ENCODE assay signal across 33 mouse cellular contexts in the genomic region with DNA sequence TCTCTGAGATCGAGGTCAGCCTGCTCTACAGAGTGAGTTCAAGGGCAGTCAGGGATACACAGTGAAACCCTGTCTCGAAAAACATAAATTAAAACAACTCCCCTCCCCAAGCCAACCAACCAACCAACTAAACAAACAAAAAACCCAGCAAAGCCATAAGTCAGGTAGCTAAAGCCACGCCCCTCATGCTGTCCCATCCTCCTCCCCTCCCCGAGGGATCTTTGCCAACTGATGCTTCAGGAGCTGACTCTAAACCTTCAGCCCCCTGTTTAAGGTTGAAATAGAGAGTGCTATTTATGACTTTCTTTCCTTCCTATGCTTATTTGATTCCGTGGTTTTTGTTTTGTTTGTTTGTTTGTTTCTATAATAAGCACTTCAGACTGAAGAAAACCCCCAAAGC. TPM values are rescaled to one million over a fixed set of nuclear protein-coding genes. Genes with fewer than 3 reads are reported as not detected.
DNase-seq lines count a peak whose midpoint lies in the region; ATAC-seq and TF ChIP-seq lines count a peak whose summit lies in the region.
"Had no signal": no experiment of that assay in that cellular context is flagged by ENCODE, and none has a peak within 500 bp of the region (broad histone marks: within the 10 kb centered on the region; RNA-seq: fewer than 3 reads in every experiment).

No protein-coding gene starts in this region.

- H3K9me3 ChIP-seq in hindbrain, embryonic 13.5 days = 0 out of 2 replicates have a peak, but pooled peaks cover 6% of the 10 kb centered on the region
- peaks cover 14% of the 10 kb centered on the region; the same call in 1 of the 2 replicates for H3K9me3 ChIP-seq in hindbrain, embryonic 10.5 days
- H3K9me3 ChIP-seq in midbrain, postnatal 0 days (ENCODE audit: low read length) = no peaks in the 10 kb centered on the region
- no peaks in the 10 kb centered on the region for H3K9me3 ChIP-seq in midbrain, embryonic 13.5 days
- H3K9me3 ChIP-seq: forebrain, embryonic 10.5 days; forebrain, embryonic 13.5 days had no signal

- no peak for ATAC-seq in hindbrain, embryonic 13.5 days (ENCODE audit: low FRiP score)
- ATAC-seq in midbrain, postnatal 0 days (ENCODE audit: low FRiP score) = no peak
- ATAC-seq in midbrain, embryonic 13.5 days = no peak
- ATAC-seq: CD4-positive, CD25-positive, alpha-beta regulatory T cell, adult 4 months; forebrain, embryonic 13.5 days; forebrain, embryonic 16.5 days; intestine, postnatal 0 days had no signal

- H3K27ac ChIP-seq in hindbrain, embryonic 13.5 days = peak overlapping the region; percentile 91; the same call in 1 of the 2 replicates
- no peak overlapping the region for H3K27ac ChIP-seq in hindbrain, embryonic 10.5 days
- 0 out of 2 replicates have a peak overlapping the region, but pooled peaks have one; percentile 94 for H3K27ac ChIP-seq in midbrain, postnatal 0 days (ENCODE audit: low read depth, low read length)
- H3K27ac ChIP-seq in midbrain, embryonic 13.5 days = no peak overlapping the region
- H3K27ac ChIP-seq: forebrain, embryonic 10.5 days; heart, adult 2 months; heart, embryonic 10.5 days; heart, embryonic 13.5 days; hindbrain, embryonic 12.5 days had no signal

- TF ChIP-seq CTCF in midbrain, postnatal 0 days (IDR thresholded peaks at IDR 0.05) = no peak

- H3K4me1 ChIP-seq in hindbrain, embryonic 13.5 days (replicated peaks) = peaks cover 51% of the 10 kb centered on the region
- H3K4me1 ChIP-seq in hindbrain, embryonic 10.5 days (replicated peaks) = peaks cover 24% of the 10 kb centered on the region
- peaks cover 21% of the 10 kb centered on the region for H3K4me1 ChIP-seq in midbrain, postnatal 0 days (ENCODE audit: insufficient read depth, low read length)
- H3K4me1 ChIP-seq in midbrain, embryonic 13.5 days (replicated peaks) = peaks cover 40% of the 10 kb centered on the region

- H3K36me3 ChIP-seq in hindbrain, embryonic 13.5 days = peaks cover 43% of the 10 kb centered on the region
- peaks cover 98% of the 10 kb centered on the region for H3K36me3 ChIP-seq in hindbrain, embryonic 10.5 days
- peaks cover 22% of the 10 kb centered on the region for H3K36me3 ChIP-seq in midbrain, postnatal 0 days (ENCODE audit: insufficient read depth, low read length)
- peaks cover 57% of the 10 kb centered on the region for H3K36me3 ChIP-seq in midbrain, embryonic 13.5 days

- no peak overlapping the region for H3K4me3 ChIP-seq in hindbrain, embryonic 13.5 days
- no peak overlapping the region for H3K4me3 ChIP-seq in hindbrain, embryonic 10.5 days
- H3K4me3 ChIP-seq in midbrain, postnatal 0 days (ENCODE audit: low read depth, low read length) = no peak overlapping the region
- H3K4me3 ChIP-seq in midbrain, embryonic 13.5 days (replicated peaks) = no peak overlapping the region
- H3K4me3 ChIP-seq: forebrain, embryonic 10.5 days; forebrain, embryonic 13.5 days; heart, adult 2 months; heart, embryonic 10.5 days; heart, embryonic 13.5 days; hindbrain, embryonic 12.5 days had no signal

- WGBS in hindbrain, embryonic 13.5 days = 94% methylated on average over 5 of the region's 5 CpGs
- WGBS in hindbrain, embryonic 10.5 days = 91% methylated on average over 5 of the region's 5 CpGs
- WGBS in midbrain, postnatal 0 days = 93% methylated on average over 5 of the region's 5 CpGs
- 94% methylated on average over 5 of the region's 5 CpGs for WGBS in midbrain, embryonic 13.5 days

- H3K9ac ChIP-seq in hindbrain, embryonic 13.5 days = no peak overlapping the region
- H3K9ac ChIP-seq in midbrain, postnatal 0 days (replicated peaks; ENCODE audit: low read length, poor library complexity, severe bottlenecking) = no peak overlapping the region
- H3K9ac ChIP-seq in midbrain, embryonic 13.5 days (replicated peaks) = no peak overlapping the region
- H3K9ac ChIP-seq: forebrain, embryonic 13.5 days; heart, embryonic 13.5 days; hindbrain, embryonic 12.5 days had no signal

- peak; percentile 57 to 68 for DNase-seq in cerebellum, postnatal 10 days
- no peak for DNase-seq in cerebellum, postnatal 4 days (ENCODE audit: low spot score in 2 of 2)
- DNase-seq in hindbrain, embryonic 10.5 days (ENCODE audit: low spot score) = no peak
- DNase-seq in midbrain, postnatal 0 days (ENCODE audit: low spot score) = no peak
- DNase-seq: adrenal gland, adult 2 months; adrenal gland, postnatal 14 days; cerebellum, adult 8-10 months; gastrocnemius, postnatal 10 days; gastrocnemius, postnatal 36 days; heart, adult 2 months; heart, postnatal 14 days; heart, postnatal 4 days; kidney, adult 2 months had no signal

- no peaks in the 10 kb centered on the region for H3K27me3 ChIP-seq in hindbrain, embryonic 13.5 days
- H3K27me3 ChIP-seq in hindbrain, embryonic 10.5 days (ENCODE audit: insufficient read depth, poor library complexity, severe bottlenecking) = no peaks in the 10 kb centered on the region
- no peaks in the 10 kb centered on the region for H3K27me3 ChIP-seq in midbrain, postnatal 0 days (ENCODE audit: insufficient read depth, low read length)
- no peaks in the 10 kb centered on the region for H3K27me3 ChIP-seq in midbrain, embryonic 13.5 days
- H3K27me3 ChIP-seq: forebrain, embryonic 13.5 days; heart, embryonic 13.5 days; hindbrain, embryonic 12.5 days had no signal

- no peak overlapping the region for H3K4me2 ChIP-seq in hindbrain, embryonic 13.5 days
- H3K4me2 ChIP-seq in midbrain, postnatal 0 days (ENCODE audit: low read depth, low read length, poor library complexity, severe bottlenecking) = no peak overlapping the region
- H3K4me2 ChIP-seq in midbrain, embryonic 13.5 days (replicated peaks) = no peak overlapping the region
- H3K4me2 ChIP-seq: forebrain, embryonic 13.5 days; heart, embryonic 13.5 days; hindbrain, embryonic 12.5 days had no signal

RNA-seq across cellular contexts. Expression of gene Soga1, which starts 32.1 kb away (rescaled TPM):
- polyA plus RNA-seq in hindbrain, embryonic 13.5 days (2015; fragmentation: Nextera tagmentation; extraction: Ambion mirVana) = 6.2 and 6.4 TPM in 2 replicates
- polyA plus RNA-seq in hindbrain, embryonic 10.5 days (2016; fragmentation: Nextera tagmentation; extraction: Ambion mirVana) = 3.7 and 4.0 TPM in 2 replicates
- total RNA-seq in midbrain, postnatal 0 days (2014; rRNA removed) = 122 and 132 TPM in 2 replicates
- polyA plus RNA-seq in midbrain, postnatal 0 days (2015; fragmentation: Nextera tagmentation; extraction: Ambion mirVana) = 2.8 and 3.9 TPM in 2 replicates
- 6.2 and 6.4 TPM in 2 replicates for polyA plus RNA-seq in midbrain, embryonic 13.5 days (2015; fragmentation: Nextera tagmentation; extraction: Ambion mirVana)

RNA-seq across cellular contexts. Expression of gene Tldc2, which starts 39.9 kb away (rescaled TPM):
- polyA plus RNA-seq in hindbrain, embryonic 13.5 days (2015; fragmentation: Nextera tagmentation; extraction: Ambion mirVana) = not detected in 2 replicates
- polyA plus RNA-seq in hindbrain, embryonic 10.5 days (2016; fragmentation: Nextera tagmentation; extraction: Ambion mirVana) = not detected in 2 replicates
- total RNA-seq in midbrain, postnatal 0 days (2014; rRNA removed) = not detected in 2 replicates
- polyA plus RNA-seq in midbrain, postnatal 0 days (2015; fragmentation: Nextera tagmentation; extraction: Ambion mirVana) = not detected in 2 replicates
- not detected in 2 replicates for polyA plus RNA-seq in midbrain, embryonic 13.5 days (2015; fragmentation: Nextera tagmentation; extraction: Ambion mirVana)
- total RNA-seq: adrenal gland, adult 2 months; adrenal gland, postnatal 14 days; adrenal gland, postnatal 4 days; gastrocnemius, adult 18-20 months; gastrocnemius, postnatal 10 days; gastrocnemius, postnatal 36 days; granulocyte monocyte progenitor cell, adult 5-6 weeks; heart, adult 2 months; heart, postnatal 14 days; heart, postnatal 4 days; MEL had no signal
- polyA plus RNA-seq: brain, embryonic 14.5 days; C2C12; CD4-positive, CD25-positive, alpha-beta regulatory T cell, adult 4 months; embryonic facial prominence, embryonic 11.5 days; embryonic facial prominence, embryonic 14.5 days; forebrain, embryonic 10.5 days; forebrain, embryonic 13.5 days; forebrain, embryonic 16.5 days; heart, adult 2 months; heart, embryonic 10.5 days; heart, embryonic 13.5 days; heart, embryonic 16.5 days; hindbrain, embryonic 12.5 days; intestine, embryonic 14.5 days; intestine, postnatal 0 days had no signal

RNA-seq across cellular contexts. Expression of gene Dsn1, which starts 40.0 kb away (rescaled TPM):
- 12.3 and 13.2 TPM in 2 replicates for polyA plus RNA-seq in hindbrain, embryonic 13.5 days (2015; fragmentation: Nextera tagmentation; extraction: Ambion mirVana)
- polyA plus RNA-seq in hindbrain, embryonic 10.5 days (2016; fragmentation: Nextera tagmentation; extraction: Ambion mirVana) = 44.1 and 51.2 TPM in 2 replicates
- 5.3 and 8.8 TPM in 2 replicates for total RNA-seq in midbrain, postnatal 0 days (2014; rRNA removed)
- 7.2 and 7.8 TPM in 2 replicates for polyA plus RNA-seq in midbrain, postnatal 0 days (2015; fragmentation: Nextera tagmentation; extraction: Ambion mirVana)
- polyA plus RNA-seq in midbrain, embryonic 13.5 days (2015; fragmentation: Nextera tagmentation; extraction: Ambion mirVana) = 18.0 and 18.7 TPM in 2 replicates

RNA-seq across cellular contexts. Expression of gene Ndrg3, which starts 55.1 kb away (rescaled TPM):
- 90.3 and 95.0 TPM in 2 replicates for polyA plus RNA-seq in hindbrain, embryonic 13.5 days (2015; fragmentation: Nextera tagmentation; extraction: Ambion mirVana)
- 44.8 and 49.3 TPM in 2 replicates for polyA plus RNA-seq in hindbrain, embryonic 10.5 days (2016; fragmentation: Nextera tagmentation; extraction: Ambion mirVana)
- 141 and 178 TPM in 2 replicates for total RNA-seq in midbrain, postnatal 0 days (2014; rRNA removed)
- polyA plus RNA-seq in midbrain, postnatal 0 days (2015; fragmentation: Nextera tagmentation; extraction: Ambion mirVana) = 160 and 169 TPM in 2 replicates
- polyA plus RNA-seq in midbrain, embryonic 13.5 days (2015; fragmentation: Nextera tagmentation; extraction: Ambion mirVana) = 81.4 and 81.6 TPM in 2 replicates

Comparison
In these comparisons a context has a peak if more than half of its experiments do, and no peak if none do; other contexts are left out.
1. DNase-seq: peak in cerebellum, postnatal 10 days (2 of 2); none in cerebellum, postnatal 4 days (0 of 2), hindbrain, embryonic 10.5 days (single experiment) and midbrain, postnatal 0 days (single experiment).
2. H3K27ac ChIP-seq: peak in hindbrain, embryonic 13.5 days (single experiment) and midbrain, postnatal 0 days (single experiment); none in hindbrain, embryonic 10.5 days (single experiment) and midbrain, embryonic 13.5 days (single experiment).